Mouse (Mus musculus): ENCODE data around the gene Hist1h4f. TPM values are rescaled to one million over a fixed set of nuclear protein-coding genes. Genes with fewer than 3 reads are reported as not detected.
A peak's percentile ranks its signal among the peaks of the same experiment; 100 is the strongest.
"Not testable (repeated sequence)": the region's sequence is repeated elsewhere in the genome, so short reads cannot be mapped to it uniquely, and the experiment has no call there.

The Hist1h4f gene
- polyA plus RNA-seq, 1 experiment from 2014 or later, result 2.0 TPM

DNA sequence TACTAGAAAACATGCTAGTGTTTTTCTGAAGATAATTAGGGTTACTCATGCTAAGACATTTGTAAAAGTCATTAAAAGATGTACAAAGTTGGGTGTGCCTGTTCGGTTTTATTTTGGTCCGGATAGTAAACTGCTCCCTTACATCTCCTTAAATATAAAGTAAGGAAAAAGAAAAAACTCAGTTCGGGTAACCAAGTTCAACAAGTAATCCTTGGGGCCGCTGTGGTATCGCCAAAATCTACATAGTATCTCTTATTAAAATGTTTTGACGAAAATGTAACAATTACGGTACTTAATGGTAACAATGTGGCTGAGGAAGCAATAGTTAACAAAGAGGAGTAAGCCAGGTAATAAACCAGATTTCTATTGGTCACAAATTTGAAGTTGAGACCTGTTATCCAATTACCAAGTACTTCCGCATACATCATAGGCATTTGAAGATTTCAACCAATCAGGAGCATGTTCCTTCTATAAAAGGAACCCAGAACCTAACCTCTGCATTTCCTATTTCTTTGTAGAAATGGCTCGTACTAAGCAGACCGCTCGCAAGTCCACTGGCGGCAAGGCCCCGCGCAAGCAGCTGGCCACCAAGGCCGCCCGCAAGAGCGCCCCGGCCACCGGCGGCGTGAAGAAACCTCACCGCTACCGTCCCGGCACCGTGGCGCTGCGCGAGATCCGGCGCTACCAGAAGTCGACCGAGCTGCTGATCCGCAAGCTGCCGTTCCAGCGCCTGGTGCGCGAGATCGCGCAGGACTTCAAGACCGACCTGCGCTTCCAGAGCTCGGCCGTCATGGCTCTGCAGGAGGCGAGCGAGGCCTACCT is 7.3 kb downstream of the Hist1h4f start, which contains the start of gene Hist1h3f:
Hist1h3f (plus strand) TSS at position 88 of the 822 bp plus-strand sequence.
- Histone ChIP-seq H3K27me3 (ENCODE audit: insufficient read depth, low read length) (no peaks in the 10 kb centered on the region), H3K4me1 (ENCODE audit: insufficient read depth, low read length) (peaks cover 5% of the 10 kb centered on the region; the same call in 1 of the 2 replicates), H3K27ac (ENCODE audit: low read length) (peak within 1 kb of the TSS; percentile 97), H3K36me3 (ENCODE audit: insufficient read depth, low read length) (no peaks in the 10 kb centered on the region), H3K9me3 (ENCODE audit: low read length) (no peaks in the 10 kb centered on the region), H3K4me2 (replicated peaks; ENCODE audit: low read depth, low read length) (peak within 1 kb of the TSS; percentile 86), H3K4me3 (ENCODE audit: low read length) (peak within 1 kb of the TSS; percentile 54), H3K9ac (replicated peaks; ENCODE audit: low read length) (peak within 1 kb of the TSS; percentile 74)
- WGBS, result under 1% methylated on average over 25 of the region's 45 CpGs
- peak; percentile 93 for ATAC-seq (ENCODE audit: low FRiP score, low TSS enrichment)

DNA sequence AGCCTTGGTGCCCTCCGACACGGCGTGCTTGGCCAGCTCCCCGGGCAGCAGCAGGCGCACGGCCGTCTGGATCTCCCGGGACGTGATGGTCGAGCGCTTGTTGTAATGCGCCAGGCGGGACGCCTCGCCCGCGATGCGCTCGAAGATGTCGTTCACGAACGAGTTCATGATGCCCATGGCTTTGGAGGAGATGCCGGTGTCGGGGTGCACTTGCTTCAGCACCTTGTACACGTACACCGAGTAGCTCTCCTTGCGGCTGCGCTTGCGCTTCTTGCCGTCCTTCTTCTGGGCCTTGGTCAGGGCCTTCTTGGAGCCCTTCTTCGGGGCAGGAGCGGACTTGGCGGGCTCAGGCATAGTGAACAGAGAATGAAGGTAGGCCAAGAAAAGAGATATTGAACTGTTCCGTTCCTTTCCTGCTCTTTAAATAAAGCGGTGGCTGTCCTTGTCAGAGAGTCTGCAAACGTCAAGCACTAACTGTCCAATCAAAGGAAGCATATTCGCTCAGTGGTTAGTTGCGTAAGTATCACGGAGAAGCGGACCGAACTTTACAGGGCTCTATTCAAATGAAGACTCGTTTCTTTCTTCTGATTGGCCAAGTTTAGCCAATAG is 8.3 kb downstream of the Hist1h4f start, which contains the start of gene Hist1h2bh:
Hist1h2bh (minus strand) TSS at position 394 of the 609 bp plus-strand sequence.
- H3K36me3 ChIP-seq (ENCODE audit: insufficient read depth, low read length); H3K9me3 ChIP-seq (ENCODE audit: low read length); H3K4me1 ChIP-seq (ENCODE audit: insufficient read depth, low read length); H3K27me3 ChIP-seq (ENCODE audit: insufficient read depth, low read length): not testable (repeated sequence)
- peak within 1 kb of the TSS; percentile 86 for H3K4me2 ChIP-seq (replicated peaks; ENCODE audit: low read depth, low read length)
- peak within 1 kb of the TSS; percentile 54 for H3K4me3 ChIP-seq (ENCODE audit: low read length)
- peak within 1 kb of the TSS; percentile 97 for H3K27ac ChIP-seq (ENCODE audit: low read length)
- peak within 1 kb of the TSS; percentile 74 for H3K9ac ChIP-seq (replicated peaks; ENCODE audit: low read length)
- WGBS, result under 1% methylated on average over 30 of the region's 42 CpGs
- ATAC-seq (ENCODE audit: low FRiP score, low TSS enrichment), result peak; percentile 96

GRCm38 (mm10) chr13:23542225-23542980 is 9.0 kb downstream of the Hist1h4f start:
- ATAC-seq (ENCODE audit: low FRiP score, low TSS enrichment); H3K9me3 ChIP-seq (ENCODE audit: low read length); H3K36me3 ChIP-seq (ENCODE audit: insufficient read depth, low read length); H3K4me1 ChIP-seq (ENCODE audit: insufficient read depth, low read length); H3K27me3 ChIP-seq (ENCODE audit: insufficient read depth, low read length): not testable (repeated sequence)
- Histone ChIP-seq H3K4me2 (replicated peaks; ENCODE audit: low read depth, low read length) (peak overlapping the region; percentile 56), H3K27ac (ENCODE audit: low read length) (peak overlapping the region; percentile 92), H3K9ac (replicated peaks; ENCODE audit: low read length) (peak overlapping the region; percentile 74), H3K4me3 (ENCODE audit: low read length) (peak overlapping the region; percentile 54)
- WGBS, result 4% methylated on average over 3 of the region's 3 CpGs

- no peak overlapping the region for H3K9ac ChIP-seq (replicated peaks; ENCODE audit: low read length)
- no peak overlapping the region for H3K4me3 ChIP-seq (ENCODE audit: low read length)
- H3K4me1 ChIP-seq (ENCODE audit: insufficient read depth, low read length), result peaks cover 15% of the 10 kb centered on the region
- 82% methylated on average over 3 of the region's 3 CpGs for WGBS
- ATAC-seq (ENCODE audit: low FRiP score, low TSS enrichment), result no peak
- H3K9me3 ChIP-seq (ENCODE audit: low read length), result no peaks in the 10 kb centered on the region
- no peaks in the 10 kb centered on the region for H3K27me3 ChIP-seq (ENCODE audit: insufficient read depth, low read length)
- H3K36me3 ChIP-seq (ENCODE audit: insufficient read depth, low read length), result no peaks in the 10 kb centered on the region
- H3K27ac ChIP-seq (ENCODE audit: low read length), result no peak overlapping the region
- H3K4me2 ChIP-seq (replicated peaks; ENCODE audit: low read depth, low read length), result no peak overlapping the region
These were observed 10.0 kb downstream of the Hist1h4f start for GRCm38 (mm10) chr13:23541497-23541896.

DNA sequence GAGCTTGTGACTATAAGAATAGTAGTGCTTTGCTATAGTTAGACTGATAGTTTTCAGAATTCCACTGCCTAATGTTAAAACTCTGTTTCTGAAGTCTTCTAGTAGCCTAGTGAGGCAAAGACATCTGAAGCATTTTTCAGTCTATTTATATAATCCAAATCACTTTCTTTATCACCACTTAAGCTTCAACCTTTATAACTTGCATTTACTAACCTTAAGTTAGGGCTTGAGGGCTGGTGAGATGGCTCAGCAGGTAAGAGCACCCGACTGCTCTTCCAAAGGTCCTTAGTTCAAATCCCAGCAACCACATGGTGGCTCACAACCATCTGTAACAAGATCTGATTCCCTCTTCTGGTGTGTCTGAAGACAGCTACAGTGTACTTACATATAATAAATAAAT is 11.6 kb downstream of the Hist1h4f start:
- 67% methylated on average over 1 of the region's 1 CpGs for WGBS
- not testable (repeated sequence) for H3K27ac ChIP-seq (ENCODE audit: low read length)

GRCm38 (mm10) chr13:23538249-23538648 is 13.2 kb downstream of the Hist1h4f start:
- Histone ChIP-seq H3K9me3 (ENCODE audit: low read length) (no peaks in the 10 kb centered on the region), H3K27ac (ENCODE audit: low read length) (no peak overlapping the region), H3K4me3 (ENCODE audit: low read length) (no peak overlapping the region), H3K4me2 (replicated peaks; ENCODE audit: low read depth, low read length) (no peak overlapping the region), H3K9ac (replicated peaks; ENCODE audit: low read length) (no peak overlapping the region), H3K27me3 (ENCODE audit: insufficient read depth, low read length) (no peaks in the 10 kb centered on the region), H3K4me1 (ENCODE audit: insufficient read depth, low read length) (peaks cover 28% of the 10 kb centered on the region), H3K36me3 (ENCODE audit: insufficient read depth, low read length) (no peaks in the 10 kb centered on the region)
- 63% methylated on average over 5 of the region's 5 CpGs for WGBS
- no peak for ATAC-seq (ENCODE audit: low FRiP score, low TSS enrichment)

More for the DNA sequence above, 11.6 kb downstream of the Hist1h4f start:
- H3K27me3 ChIP-seq (ENCODE audit: insufficient read depth, low read length); H3K4me3 ChIP-seq (ENCODE audit: low read length); H3K4me2 ChIP-seq (replicated peaks; ENCODE audit: low read depth, low read length); H3K36me3 ChIP-seq (ENCODE audit: insufficient read depth, low read length); H3K9ac ChIP-seq (replicated peaks; ENCODE audit: low read length); H3K9me3 ChIP-seq (ENCODE audit: low read length); ATAC-seq (ENCODE audit: low FRiP score, low TSS enrichment): not testable (repeated sequence)
- H3K4me1 ChIP-seq (ENCODE audit: insufficient read depth, low read length), result peaks cover 20% of the 10 kb centered on the region

- no peak overlapping the region for H3K9ac ChIP-seq (replicated peaks; ENCODE audit: low read length)
These were observed 14.3 kb downstream of the Hist1h4f start for GRCm38 (mm10) chr13:23537006-23537710.

DNA sequence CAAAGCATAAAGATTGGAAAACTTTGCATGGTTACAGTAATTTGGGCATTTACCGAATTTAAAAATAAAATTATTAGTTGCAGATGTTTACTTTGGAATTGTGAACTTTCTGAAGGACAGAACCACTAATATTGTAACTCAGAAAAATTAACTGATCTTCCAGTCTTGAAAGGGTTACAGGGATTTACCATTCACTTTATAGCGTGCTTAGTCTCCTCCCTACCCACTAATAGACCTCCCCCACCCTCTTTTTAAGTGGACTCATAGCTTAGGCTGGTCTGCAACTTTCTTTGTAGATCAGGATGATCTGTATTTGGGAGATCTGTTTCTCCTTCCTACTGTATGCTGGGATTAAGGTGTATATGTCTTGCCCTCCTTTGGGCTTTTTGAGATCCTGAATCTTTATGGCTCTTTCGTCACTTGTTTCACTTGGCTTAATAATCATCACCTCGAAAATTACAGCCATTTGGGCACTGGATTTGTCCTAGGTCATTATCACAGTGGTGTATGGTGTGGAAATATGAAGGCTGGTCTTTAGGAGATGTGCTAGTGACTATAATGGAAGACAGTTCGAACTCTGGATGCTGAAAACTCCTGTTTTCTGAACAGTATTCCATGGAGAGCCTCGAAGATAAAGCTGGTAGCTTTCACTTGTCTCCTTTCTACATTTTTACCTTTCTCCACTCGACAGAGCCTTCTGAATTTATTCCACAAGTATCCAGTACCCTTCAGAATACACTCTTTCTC is 15.2 kb downstream of the Hist1h4f start:
- peak overlapping the region; percentile 70 for H3K9ac ChIP-seq (replicated peaks; ENCODE audit: low read length)
- H3K27me3 ChIP-seq (ENCODE audit: insufficient read depth, low read length), result no peaks in the 10 kb centered on the region
- H3K4me1 ChIP-seq (ENCODE audit: insufficient read depth, low read length), result peaks cover 39% of the 10 kb centered on the region
- no peaks in the 10 kb centered on the region for H3K9me3 ChIP-seq (ENCODE audit: low read length)
- peak overlapping the region; percentile 72 for H3K4me2 ChIP-seq (replicated peaks; ENCODE audit: low read depth, low read length)
- no peak for ATAC-seq (ENCODE audit: low FRiP score, low TSS enrichment)
- no peaks in the 10 kb centered on the region for H3K36me3 ChIP-seq (ENCODE audit: insufficient read depth, low read length)
- peak overlapping the region; percentile 79 for H3K27ac ChIP-seq (ENCODE audit: low read length)
- peak overlapping the region; percentile 61 for H3K4me3 ChIP-seq (ENCODE audit: low read length)
- WGBS, result 17% methylated on average over 7 of the region's 7 CpGs

More at GRCm38 (mm10) chr13:23537006-23537710, 14.3 kb downstream of the Hist1h4f start:
- Histone ChIP-seq H3K4me3 (ENCODE audit: low read length) (peak overlapping the region; percentile 27), H3K9me3 (ENCODE audit: low read length) (no peaks in the 10 kb centered on the region), H3K4me2 (replicated peaks; ENCODE audit: low read depth, low read length) (peak overlapping the region; percentile 72), H3K4me1 (ENCODE audit: insufficient read depth, low read length) (peaks cover 39% of the 10 kb centered on the region), H3K36me3 (ENCODE audit: insufficient read depth, low read length) (no peaks in the 10 kb centered on the region), H3K27ac (ENCODE audit: low read length) (0 out of 2 replicates have a peak overlapping the region, but pooled peaks have one; percentile 0), H3K27me3 (ENCODE audit: insufficient read depth, low read length) (no peaks in the 10 kb centered on the region)
- ATAC-seq (ENCODE audit: low FRiP score, low TSS enrichment), result no peak
- 67% methylated on average over 3 of the region's 3 CpGs for WGBS

Data from kidney, embryonic 16.5 days (tissue).